Mouse (Mus musculus): ENCODE results near the gene Rora. TPM values are rescaled to one million over a fixed set of nuclear protein-coding genes. Genes with fewer than 3 reads are reported as not detected.
A peak's percentile ranks its signal among the peaks of the same experiment; 100 is the strongest.

Gene Rora
- total RNA-seq, 2 experiments from 2014 or later = 78.4 to 79.1 TPM

DNA sequence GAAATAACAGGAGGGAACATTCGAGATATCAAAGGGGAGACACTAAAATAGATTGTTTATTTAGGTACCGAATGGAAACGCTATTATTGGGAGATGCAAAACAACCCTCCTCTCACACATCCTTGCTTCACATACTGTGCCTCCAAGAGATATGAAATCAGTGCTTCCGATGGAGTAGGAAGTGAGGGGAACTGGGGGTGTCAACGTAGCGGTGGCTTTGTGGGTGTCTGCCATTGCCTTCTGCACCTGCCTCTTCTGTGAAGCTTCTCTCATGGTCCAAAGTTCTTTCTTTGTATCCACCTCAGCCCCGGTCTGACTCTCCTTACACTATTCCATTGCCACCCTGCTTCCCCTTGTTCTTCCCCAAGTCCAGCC is 472.2 kb downstream of the Rora start:
- Histone ChIP-seq H3K27ac (peak overlapping the region; percentile 66; the same call in 1 of the 2 replicates), H3K4me3 (peak overlapping the region; percentile 47)
- intact Hi-C loops (cut with DNase I) = loop anchor here (5.0 kb wide), 2 partner anchors 167 to 243 kb away; no protein-coding TSS in a partner anchor
- DNase-seq (ENCODE audit: extremely low spot score in 1 of 2, low spot score in 2 of 2) = peak in 1 of 2 experiments; percentile 40
- no peak for TF ChIP-seq CTCF (IDR thresholded peaks at IDR 0.05)

DNA sequence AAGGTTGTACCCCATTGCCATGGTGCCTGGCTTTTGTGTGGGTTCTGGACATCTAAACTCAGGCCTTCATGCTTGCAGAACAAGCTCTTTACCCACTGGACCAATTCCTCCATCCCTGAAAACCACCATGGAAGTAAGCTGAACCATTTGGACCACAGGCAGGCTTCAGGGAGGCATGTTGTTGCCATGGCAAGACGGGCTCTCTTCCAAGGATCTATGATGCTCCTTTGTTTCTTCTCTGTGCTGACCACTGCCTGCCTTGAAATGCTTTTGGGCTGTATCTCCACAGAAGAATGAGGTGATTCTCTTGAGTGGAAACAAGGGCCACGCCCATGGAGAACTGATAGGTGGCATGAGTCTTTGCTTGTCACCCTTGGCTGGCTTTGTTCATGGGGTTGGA is 473.0 kb downstream of the Rora start:
- intact Hi-C loops (cut with DNase I) = loop anchor here (5.0 kb wide), 2 partner anchors 166 to 244 kb away; no protein-coding TSS in a partner anchor
- DNase-seq (ENCODE audit: extremely low spot score in 1 of 2, low spot score in 2 of 2) = no peak
- no peak for TF ChIP-seq CTCF (IDR thresholded peaks at IDR 0.05)
- Histone ChIP-seq H3K4me3 (no peak overlapping the region), H3K27ac (no peak overlapping the region)

DNA sequence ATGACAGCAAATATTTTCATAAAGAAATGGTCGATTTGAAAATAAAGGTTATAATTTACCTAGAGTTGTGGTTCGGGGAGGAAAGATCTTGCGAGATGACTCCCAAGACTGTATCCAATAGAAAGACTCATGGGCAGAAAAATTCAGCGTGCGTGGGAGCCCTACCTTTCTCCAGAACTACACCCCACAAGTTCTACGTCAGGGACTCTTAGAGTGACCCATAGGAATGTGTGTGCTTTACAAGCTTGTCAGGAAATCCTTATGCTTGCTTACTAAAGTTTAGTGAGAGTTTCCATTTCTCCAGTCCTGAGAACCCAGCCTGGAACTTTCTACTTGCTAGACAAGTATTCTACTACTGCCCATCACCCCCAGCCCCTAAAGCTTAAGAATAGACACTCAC is 474.7 kb downstream of the Rora start:
- Histone ChIP-seq H3K4me3 (no peak overlapping the region), H3K27ac (no peak overlapping the region)
- no peak for TF ChIP-seq CTCF (IDR thresholded peaks at IDR 0.05)
- intact Hi-C loops (cut with DNase I) = loop anchor here (5.0 kb wide), 2 partner anchors 164 to 246 kb away; no protein-coding TSS in a partner anchor
- no peak for DNase-seq (ENCODE audit: extremely low spot score in 1 of 2, low spot score in 2 of 2)

DNA sequence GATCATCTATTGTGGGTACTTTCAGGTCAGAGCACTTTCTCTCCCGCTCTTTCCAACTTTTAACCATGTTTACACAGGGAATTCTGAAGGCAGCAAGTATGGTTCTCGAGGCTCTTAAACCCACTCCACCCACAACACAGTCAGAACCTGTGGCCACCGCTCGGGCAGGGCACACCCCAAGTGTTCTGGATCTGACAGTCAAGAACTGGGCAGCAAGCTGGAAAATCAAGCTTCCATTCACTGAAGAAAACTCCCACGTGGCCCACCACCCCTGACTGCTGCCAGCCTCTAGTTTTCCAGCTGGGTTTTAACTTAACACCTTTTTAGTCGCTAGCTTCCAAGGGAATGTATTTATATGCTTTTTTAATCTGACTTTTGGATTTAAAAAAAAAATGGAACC is 479.4 kb downstream of the Rora start:
- intact Hi-C loops (cut with DNase I) = no loop called here
- no peak for DNase-seq (ENCODE audit: extremely low spot score in 1 of 2, low spot score in 2 of 2)
- no peak for TF ChIP-seq CTCF (IDR thresholded peaks at IDR 0.05)
- Histone ChIP-seq H3K27ac (no peak overlapping the region), H3K4me3 (no peak overlapping the region)

DNA sequence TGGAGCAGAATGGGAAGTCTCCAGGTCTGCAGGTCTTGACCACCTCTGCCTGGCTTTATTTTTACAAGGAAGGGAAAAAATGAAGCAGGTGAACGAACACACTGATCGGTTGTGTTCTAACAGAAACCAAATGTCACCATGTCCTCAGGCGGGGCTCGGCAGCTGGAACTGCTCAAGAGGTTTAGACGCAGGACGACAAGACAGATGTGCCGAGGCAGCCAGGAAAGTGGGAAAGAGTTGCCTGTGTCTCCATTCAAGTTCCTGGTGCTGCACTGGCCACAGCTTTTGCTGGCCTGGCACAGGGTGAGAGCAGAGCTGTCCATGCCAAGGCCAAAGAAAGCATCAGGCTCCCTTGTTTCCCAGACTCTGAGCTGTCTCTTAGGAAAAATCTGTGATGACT is 480.1 kb downstream of the Rora start:
- no peak for DNase-seq (ENCODE audit: extremely low spot score in 1 of 2, low spot score in 2 of 2)
- no peak for TF ChIP-seq CTCF (IDR thresholded peaks at IDR 0.05)
- Histone ChIP-seq H3K4me3 (no peak overlapping the region), H3K27ac (no peak overlapping the region)
- intact Hi-C loops (cut with DNase I) = no loop called here

DNA sequence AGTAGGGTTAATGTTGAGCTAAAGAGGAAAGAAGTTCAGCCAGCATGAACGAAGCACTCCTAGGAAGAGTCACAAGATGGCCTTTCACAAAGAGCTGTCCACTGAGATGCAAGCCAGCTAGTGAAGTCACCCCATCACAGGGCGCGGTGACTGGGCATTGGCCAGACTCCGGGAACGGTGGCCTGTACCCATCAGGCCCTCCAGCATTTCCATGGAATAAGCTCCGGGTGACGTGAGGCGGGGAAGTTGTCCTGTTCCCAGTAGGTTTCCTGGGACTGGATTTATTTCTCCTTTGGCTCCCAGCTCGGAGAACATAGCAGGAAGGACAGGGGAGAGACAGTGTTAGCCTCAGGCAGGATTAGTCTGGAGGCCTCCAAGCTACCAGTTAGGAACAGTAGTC is 481.0 kb downstream of the Rora start:
- intact Hi-C loops (cut with DNase I) = no loop called here
- TF ChIP-seq CTCF (IDR thresholded peaks at IDR 0.05) = no peak

DNA sequence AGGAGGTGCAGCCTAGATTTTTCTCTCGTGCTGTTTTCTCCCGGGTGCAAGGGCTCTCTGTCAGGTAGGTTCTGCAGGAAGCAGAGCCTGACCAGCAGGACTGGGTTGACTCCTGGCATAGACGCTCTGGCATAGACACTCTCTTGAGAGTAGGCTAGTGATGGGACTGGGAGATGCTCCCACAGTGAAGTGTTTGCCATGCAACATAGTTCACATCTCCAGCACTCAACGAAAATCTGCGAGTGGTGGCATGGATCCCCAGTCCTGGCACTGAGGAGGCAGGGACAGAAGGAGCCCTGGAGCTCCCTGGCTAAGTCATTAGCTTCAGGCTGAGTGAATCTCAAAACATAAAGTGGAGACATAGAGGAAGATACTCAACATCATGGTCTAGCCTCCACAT is 483.2 kb downstream of the Rora start:
- no peak for DNase-seq (ENCODE audit: extremely low spot score in 1 of 2, low spot score in 2 of 2)
- no peak for TF ChIP-seq CTCF (IDR thresholded peaks at IDR 0.05)
- H3K4me3 ChIP-seq = no peak overlapping the region
- H3K27ac ChIP-seq = no peak overlapping the region
- intact Hi-C loops (cut with DNase I) = no loop called here

More for the DNA sequence above, 481.0 kb downstream of the Rora start:
- Histone ChIP-seq H3K4me3 (no peak overlapping the region), H3K27ac (no peak overlapping the region)
- DNase-seq (ENCODE audit: extremely low spot score in 1 of 2, low spot score in 2 of 2) = no peak

GRCm38 (mm10) chr9:69137398-69137797 is 483.8 kb downstream of the Rora start:
- DNase-seq (ENCODE audit: extremely low spot score in 1 of 2, low spot score in 2 of 2) = no peak
- Histone ChIP-seq H3K4me3 (no peak overlapping the region), H3K27ac (no peak overlapping the region)
- TF ChIP-seq CTCF (IDR thresholded peaks at IDR 0.05) = no peak
- intact Hi-C loops (cut with DNase I) = no loop called here

DNA sequence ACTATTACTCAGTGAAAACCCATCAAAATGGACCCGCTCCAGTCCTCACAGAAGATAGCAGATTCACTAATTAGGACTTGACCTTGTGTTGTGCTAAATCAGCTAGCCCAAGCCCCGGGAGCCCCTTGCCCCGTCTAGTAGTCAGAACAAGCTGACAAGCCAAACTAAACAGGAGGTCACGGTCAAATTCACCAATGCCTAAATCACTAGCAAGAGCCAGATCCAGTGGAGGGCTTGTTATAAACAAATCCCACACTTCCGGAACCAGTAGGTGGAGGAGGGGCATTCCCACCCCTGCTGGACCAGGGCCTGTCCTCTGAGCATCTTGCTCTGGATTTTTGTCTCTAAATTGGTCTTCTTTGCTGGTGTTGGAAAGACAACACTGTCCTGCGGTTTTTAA is 486.6 kb downstream of the Rora start:
- no peak for DNase-seq (ENCODE audit: extremely low spot score in 1 of 2, low spot score in 2 of 2)
- intact Hi-C loops (cut with DNase I) = no loop called here
- Histone ChIP-seq H3K4me3 (no peak overlapping the region), H3K27ac (no peak overlapping the region)
- TF ChIP-seq CTCF (IDR thresholded peaks at IDR 0.05) = no peak

- intact Hi-C loops (cut with DNase I) = no loop called here
- H3K27ac ChIP-seq = no peak overlapping the region
- no peak for TF ChIP-seq CTCF (IDR thresholded peaks at IDR 0.05)
- no peak overlapping the region for H3K4me3 ChIP-seq
- no peak for DNase-seq (ENCODE audit: extremely low spot score in 1 of 2, low spot score in 2 of 2)
These were observed 488.3 kb downstream of the Rora start for GRCm38 (mm10) chr9:69141859-69142258.

- peak; percentile 46 for TF ChIP-seq CTCF (IDR thresholded peaks at IDR 0.05)
- no peak for DNase-seq (ENCODE audit: extremely low spot score in 1 of 2, low spot score in 2 of 2)
- intact Hi-C loops (cut with DNase I) = no loop called here
- Histone ChIP-seq H3K4me3 (no peak overlapping the region), H3K27ac (no peak overlapping the region)
These were observed 493.4 kb downstream of the Rora start for GRCm38 (mm10) chr9:69146937-69147336.

- intact Hi-C loops (cut with DNase I) = no loop called here
- no peak for TF ChIP-seq CTCF (IDR thresholded peaks at IDR 0.05)
- Histone ChIP-seq H3K27ac (no peak overlapping the region), H3K4me3 (no peak overlapping the region; the same call in 1 of the 2 replicates)
- peak in 1 of 2 experiments; percentile 34 for DNase-seq (ENCODE audit: extremely low spot score in 1 of 2, low spot score in 2 of 2)
These were observed 496.6 kb downstream of the Rora start for GRCm38 (mm10) chr9:69150224-69150623.

GRCm38 (mm10) chr9:69154684-69155083 is 501.1 kb downstream of the Rora start:
- intact Hi-C loops (cut with DNase I) = no loop called here
- H3K4me3 ChIP-seq = no peak overlapping the region
- H3K27ac ChIP-seq = no peak overlapping the region
- no peak for TF ChIP-seq CTCF (IDR thresholded peaks at IDR 0.05)
- no peak for DNase-seq (ENCODE audit: extremely low spot score in 1 of 2, low spot score in 2 of 2)

All from left cerebral cortex, adult 2 months (tissue).